Mouse (Mus musculus): ENCODE measurements around the gene Asic1. TPM values are rescaled to one million over a fixed set of nuclear protein-coding genes. Genes with fewer than 3 reads are reported as not detected.
A peak's percentile ranks its signal among the peaks of the same experiment; 100 is the strongest.

Asic1 gene
- polyA plus RNA-seq, 1 experiment from 2014 or later = 0.53 TPM

GRCm38 (mm10) chr15:99650304-99650703 is 19.9 kb upstream of the Asic1 start:
- WGBS (ENCODE audit: insufficient replicate concordance) = 30% methylated on average over 2 of the region's 2 CpGs
- no peak for ATAC-seq (ENCODE audit: low read depth)

GRCm38 (mm10) chr15:99651163-99651872 is 18.9 kb upstream of the Asic1 start, which contains the start of gene Racgap1:
TSS of gene Racgap1 (minus strand) at chr15:99651656.
- DNase-seq (peak; percentile 96), ATAC-seq (ENCODE audit: low read depth) (peak; percentile 97)
- Histone ChIP-seq H3K27ac (peak within 1 kb of the TSS; percentile 80), H3K9ac (peak within 1 kb of the TSS; percentile 96), H3K9me3 (replicated peaks) (no peaks in the 10 kb centered on the region), H3K27me3 (peaks cover 40% of the 10 kb centered on the region), H3K4me1 (replicated peaks) (peaks cover 72% of the 10 kb centered on the region), H3K4me3 (replicated peaks) (peak within 1 kb of the TSS; percentile 95), H3K36me3 (0 out of 2 replicates have a peak, but pooled peaks cover 2% of the 10 kb centered on the region), H3K4me2 (peak within 1 kb of the TSS; percentile 81)
- under 1% methylated on average over 62 of the region's 68 CpGs for WGBS (ENCODE audit: insufficient replicate concordance)

More at GRCm38 (mm10) chr15:99650304-99650703, 19.9 kb upstream of the Asic1 start:
- DNase-seq = no peak
- Histone ChIP-seq H3K4me2 (peak overlapping the region; percentile 81), H3K4me1 (replicated peaks) (peaks cover 82% of the 10 kb centered on the region), H3K9ac (peak overlapping the region; percentile 96), H3K27ac (peak overlapping the region; percentile 80), H3K9me3 (replicated peaks) (no peaks in the 10 kb centered on the region), H3K36me3 (0 out of 2 replicates have a peak, but pooled peaks cover 11% of the 10 kb centered on the region), H3K4me3 (replicated peaks) (peak overlapping the region; percentile 95), H3K27me3 (peaks cover 30% of the 10 kb centered on the region)

- Histone ChIP-seq H3K27ac (peak overlapping the region; percentile 53), H3K36me3 (0 out of 2 replicates have a peak, but pooled peaks cover 2% of the 10 kb centered on the region), H3K9ac (peak overlapping the region; percentile 53), H3K4me2 (peak overlapping the region; percentile 66), H3K4me1 (replicated peaks) (peaks cover 63% of the 10 kb centered on the region), H3K9me3 (replicated peaks) (no peaks in the 10 kb centered on the region), H3K27me3 (peaks cover 49% of the 10 kb centered on the region), H3K4me3 (replicated peaks) (peak overlapping the region; percentile 95)
- 50% methylated on average over 10 of the region's 10 CpGs for WGBS (ENCODE audit: insufficient replicate concordance)
- ATAC-seq (ENCODE audit: low read depth) = no peak
- DNase-seq = peak; percentile 22
Measured at GRCm38 (mm10) chr15:99651984-99652872, 17.9 kb upstream of the Asic1 start.

- H3K4me3 ChIP-seq (replicated peaks) = peak overlapping the region; percentile 20
- 8% methylated on average over 8 of the region's 8 CpGs for WGBS (ENCODE audit: insufficient replicate concordance)
- H3K9me3 ChIP-seq (replicated peaks) = no peaks in the 10 kb centered on the region
- H3K27ac ChIP-seq = no peak overlapping the region
- no peak for DNase-seq
- ATAC-seq (ENCODE audit: low read depth) = no peak
- H3K27me3 ChIP-seq = peaks cover 59% of the 10 kb centered on the region
- H3K4me2 ChIP-seq = peak overlapping the region; percentile 19
- H3K36me3 ChIP-seq = 0 out of 2 replicates have a peak, but pooled peaks cover 2% of the 10 kb centered on the region
- peaks cover 53% of the 10 kb centered on the region for H3K4me1 ChIP-seq (replicated peaks)
- no peak overlapping the region for H3K9ac ChIP-seq
Measured at GRCm38 (mm10) chr15:99653291-99653690, 16.9 kb upstream of the Asic1 start.

- no peak for ATAC-seq (ENCODE audit: low read depth)
- 9% methylated on average over 21 of the region's 21 CpGs for WGBS (ENCODE audit: insufficient replicate concordance)
- H3K27ac ChIP-seq = no peak overlapping the region
Measured at GRCm38 (mm10) chr15:99653876-99654275, 16.3 kb upstream of the Asic1 start.

GRCm38 (mm10) chr15:99655956-99656355 is 14.2 kb upstream of the Asic1 start:
- H3K9ac ChIP-seq = no peak overlapping the region
- H3K27me3 ChIP-seq = peaks cover 75% of the 10 kb centered on the region
- H3K36me3 ChIP-seq = no peaks in the 10 kb centered on the region
- ATAC-seq (ENCODE audit: low read depth) (no peak), DNase-seq (no peak)
- H3K9me3 ChIP-seq (replicated peaks) = no peaks in the 10 kb centered on the region
- no peak overlapping the region for H3K4me3 ChIP-seq (replicated peaks)
- 37% methylated on average over 9 of the region's 9 CpGs for WGBS (ENCODE audit: insufficient replicate concordance)
- no peak overlapping the region for H3K27ac ChIP-seq
- H3K4me1 ChIP-seq (replicated peaks) = peaks cover 31% of the 10 kb centered on the region
- no peak overlapping the region for H3K4me2 ChIP-seq

More at GRCm38 (mm10) chr15:99653876-99654275, 16.3 kb upstream of the Asic1 start:
- H3K4me1 ChIP-seq (replicated peaks) = peaks cover 52% of the 10 kb centered on the region
- peaks cover 63% of the 10 kb centered on the region for H3K27me3 ChIP-seq
- peak overlapping the region; percentile 19 for H3K4me2 ChIP-seq
- no peak overlapping the region for H3K9ac ChIP-seq
- peak overlapping the region; percentile 20 for H3K4me3 ChIP-seq (replicated peaks)
- DNase-seq = no peak
- H3K9me3 ChIP-seq (replicated peaks) = no peaks in the 10 kb centered on the region
- 0 out of 2 replicates have a peak, but pooled peaks cover 2% of the 10 kb centered on the region for H3K36me3 ChIP-seq

- WGBS (ENCODE audit: insufficient replicate concordance) = 28% methylated on average over 2 of the region's 2 CpGs
- DNase-seq (no peak), ATAC-seq (ENCODE audit: low read depth) (no peak)
- H3K27me3 ChIP-seq = peaks cover 88% of the 10 kb centered on the region
- no peak overlapping the region for H3K4me3 ChIP-seq (replicated peaks)
- H3K36me3 ChIP-seq = no peaks in the 10 kb centered on the region
- H3K4me1 ChIP-seq (replicated peaks) = peaks cover 33% of the 10 kb centered on the region
- H3K4me2 ChIP-seq = no peak overlapping the region
- H3K9me3 ChIP-seq (replicated peaks) = no peaks in the 10 kb centered on the region
- no peak overlapping the region for H3K9ac ChIP-seq
- no peak overlapping the region for H3K27ac ChIP-seq
Measured at GRCm38 (mm10) chr15:99658437-99658836, 11.7 kb upstream of the Asic1 start.

GRCm38 (mm10) chr15:99661121-99661830 is 8.9 kb upstream of the Asic1 start:
- 80% methylated on average over 15 of the region's 15 CpGs for WGBS (ENCODE audit: insufficient replicate concordance)

GRCm38 (mm10) chr15:99662371-99662770 is 7.8 kb upstream of the Asic1 start:
- Histone ChIP-seq H3K4me1 (replicated peaks) (peaks cover 54% of the 10 kb centered on the region), H3K4me3 (replicated peaks) (no peak overlapping the region), H3K9ac (no peak overlapping the region), H3K4me2 (no peak overlapping the region), H3K27me3 (peaks cover 81% of the 10 kb centered on the region), H3K36me3 (no peaks in the 10 kb centered on the region), H3K9me3 (replicated peaks) (no peaks in the 10 kb centered on the region), H3K27ac (no peak overlapping the region)
- 4% methylated on average over 7 of the region's 7 CpGs for WGBS (ENCODE audit: insufficient replicate concordance)
- ATAC-seq (ENCODE audit: low read depth) (no peak), DNase-seq (no peak)

More at GRCm38 (mm10) chr15:99661121-99661830, 8.9 kb upstream of the Asic1 start:
- Histone ChIP-seq H3K9ac (no peak overlapping the region), H3K4me1 (replicated peaks) (peaks cover 52% of the 10 kb centered on the region), H3K36me3 (no peaks in the 10 kb centered on the region), H3K27ac (no peak overlapping the region), H3K27me3 (peaks cover 81% of the 10 kb centered on the region), H3K9me3 (replicated peaks) (no peaks in the 10 kb centered on the region), H3K4me2 (no peak overlapping the region), H3K4me3 (replicated peaks) (no peak overlapping the region)
- ATAC-seq (ENCODE audit: low read depth) = no peak
- DNase-seq = no peak

GRCm38 (mm10) chr15:99663964-99664599 is 6.1 kb upstream of the Asic1 start:
- H3K9ac ChIP-seq = peak overlapping the region; percentile 41
- H3K4me1 ChIP-seq (replicated peaks) = peaks cover 52% of the 10 kb centered on the region
- ATAC-seq (ENCODE audit: low read depth) = no peak
- peak overlapping the region; percentile 43 for H3K27ac ChIP-seq
- H3K36me3 ChIP-seq = no peaks in the 10 kb centered on the region
- H3K27me3 ChIP-seq = peaks cover 84% of the 10 kb centered on the region
- no peaks in the 10 kb centered on the region for H3K9me3 ChIP-seq (replicated peaks)
- peak overlapping the region; percentile 71 for H3K4me2 ChIP-seq
- WGBS (ENCODE audit: insufficient replicate concordance) = 4% methylated on average over 17 of the region's 17 CpGs
- peak overlapping the region; percentile 46 for H3K4me3 ChIP-seq (replicated peaks)
- DNase-seq = no peak

Measured in liver, embryonic 13.5 days (tissue).